Mouse (Mus musculus): Measurements from ENCODE around the gene Lpar5.
"Not testable (repeated sequence)": the region's sequence is repeated elsewhere in the genome, so short reads cannot be mapped to it uniquely, and the experiment has no call there.

The Lpar5 gene

DNA sequence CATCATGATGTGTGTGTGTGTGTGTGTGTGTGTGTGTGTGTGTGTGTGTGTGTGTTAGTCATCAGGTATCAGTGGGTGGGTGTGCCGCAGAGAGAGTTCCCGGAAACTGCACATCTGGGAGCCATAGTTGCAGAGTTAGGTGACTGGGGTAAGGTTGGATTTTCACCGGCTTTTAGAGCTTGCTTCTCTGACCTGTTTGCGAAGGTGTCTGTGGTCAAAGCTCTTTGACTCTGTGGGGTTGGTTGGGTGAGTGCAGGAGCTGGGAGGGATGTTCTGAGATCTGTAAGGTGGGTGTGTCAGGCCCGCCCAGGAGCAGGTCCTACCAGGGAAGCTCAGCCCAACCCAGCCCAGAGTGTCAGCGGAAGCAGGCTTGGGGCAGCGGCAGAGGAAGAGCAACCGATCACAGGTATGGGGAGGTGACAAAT, at the start of gene Lpar5:
Gene Lpar5 (plus strand): TSS at position 350 of the 425 bp plus-strand sequence.
- DNase-seq (ENCODE audit: low spot score), result peak; percentile 44

DNA sequence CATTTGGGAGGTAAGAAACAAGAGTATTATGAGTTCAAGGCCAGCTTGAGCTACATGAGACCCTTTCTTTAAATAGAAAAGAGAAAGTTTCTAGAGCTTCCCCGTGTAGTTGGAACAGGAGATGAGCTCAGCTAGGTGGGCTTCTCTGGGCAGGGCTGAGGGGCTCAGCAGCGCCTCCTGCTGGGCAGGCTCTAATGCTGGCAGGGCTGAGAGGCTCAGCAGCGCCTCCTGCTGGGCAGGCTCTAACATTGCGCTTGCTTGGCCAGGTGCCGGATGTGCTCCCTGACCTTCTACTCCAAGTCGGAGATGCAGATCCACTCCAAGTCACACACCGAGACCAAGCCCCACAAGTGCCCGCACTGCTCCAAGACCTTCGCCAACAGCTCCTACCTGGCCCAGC, 37.2 kb upstream of the Lpar5 start:
- DNase-seq (ENCODE audit: low spot score), result peak; percentile 45

DNA sequence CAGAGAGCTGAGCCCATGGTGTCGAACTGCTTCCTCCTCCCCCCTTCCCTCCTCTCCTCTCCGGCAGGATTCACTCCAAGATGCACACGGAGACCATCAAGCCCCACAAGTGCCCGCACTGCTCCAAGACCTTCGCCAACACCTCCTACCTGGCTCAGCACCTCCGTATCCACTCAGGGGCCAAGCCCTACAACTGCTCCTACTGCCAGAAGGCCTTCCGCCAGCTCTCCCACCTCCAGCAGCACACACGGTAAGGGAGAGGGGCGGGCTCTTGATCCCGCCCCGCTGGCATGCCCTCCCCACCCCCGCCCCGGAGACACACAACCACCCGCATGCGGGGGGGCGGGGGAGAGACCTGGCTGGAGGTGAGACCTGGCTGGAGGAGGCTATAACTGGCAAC, 36.1 kb upstream of the Lpar5 start:
- no peak for DNase-seq (ENCODE audit: low spot score)

DNA sequence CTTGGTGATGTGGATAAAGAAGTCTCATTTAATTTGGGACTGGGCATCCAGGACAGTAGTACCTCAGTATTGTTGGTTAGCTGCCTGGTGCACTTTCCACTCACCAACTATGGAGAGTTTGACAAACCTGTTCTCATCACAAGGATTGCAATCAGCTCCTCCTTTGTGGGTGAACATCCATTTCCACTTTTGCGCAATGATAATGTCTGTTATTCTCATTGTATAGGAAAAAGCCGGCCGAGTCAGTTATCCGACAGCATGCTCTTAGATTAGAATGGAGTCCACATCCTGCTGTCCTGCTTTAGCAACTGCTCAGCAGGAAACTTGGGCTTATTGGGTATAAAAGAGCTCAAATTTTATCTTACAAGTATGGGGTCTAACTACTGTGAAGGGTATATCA, 29.1 kb upstream of the Lpar5 start:
- no peak for DNase-seq (ENCODE audit: low spot score)

- no peak for DNase-seq (ENCODE audit: low spot score)
Observed at GRCm38 (mm10) chr6:125039131-125039530, 28.6 kb upstream of the Lpar5 start.

- peak; percentile 94 for DNase-seq (ENCODE audit: low spot score)
Observed at GRCm38 (mm10) chr6:125039533-125040153, 28.1 kb upstream of the Lpar5 start, which contains the start of gene Ing4. Gene Ing4 (plus strand): TSS chr6:125039760.

DNA sequence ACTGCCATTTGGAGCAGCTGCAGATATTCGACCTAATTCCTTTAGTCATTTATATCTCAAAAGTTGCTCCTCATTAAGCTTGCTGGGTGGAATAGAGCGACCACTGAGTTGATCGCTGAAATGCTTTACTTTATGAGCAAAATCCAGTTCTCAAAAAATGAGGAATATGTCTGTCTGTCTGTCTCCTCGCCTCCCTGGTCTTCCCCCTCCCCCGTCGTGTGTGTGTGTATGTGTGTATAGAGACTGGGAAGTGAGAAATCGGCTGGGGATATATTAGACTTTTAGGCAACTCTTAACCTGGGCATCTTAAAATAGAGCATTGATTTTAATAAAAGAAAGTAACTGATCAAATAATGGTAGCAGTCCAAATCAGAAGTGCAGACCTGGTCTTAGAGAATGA, 27.5 kb upstream of the Lpar5 start:
- DNase-seq (ENCODE audit: low spot score), result no peak

GRCm38 (mm10) chr6:125041047-125041446, 26.7 kb upstream of the Lpar5 start:
- DNase-seq (ENCODE audit: low spot score), result peak; percentile 28

DNA sequence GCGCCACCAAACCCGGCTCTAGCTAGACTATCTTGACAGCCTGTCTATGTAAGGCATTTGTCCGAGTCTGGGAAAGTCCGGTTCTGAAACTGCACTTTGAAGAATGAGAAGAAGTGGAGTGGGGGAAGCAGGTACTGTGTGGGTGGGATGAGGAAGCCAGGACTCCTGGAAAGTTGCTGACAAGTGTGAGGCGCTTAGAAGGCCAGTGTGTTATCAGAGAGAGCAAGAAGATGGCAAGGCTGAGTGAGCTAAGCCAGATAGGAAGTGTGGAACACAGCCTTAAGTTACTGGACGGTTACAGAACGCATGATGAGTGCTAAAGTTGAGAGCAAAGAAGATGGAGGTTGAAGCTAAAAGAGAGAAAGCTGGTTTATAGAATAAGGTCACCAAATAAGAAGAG, 25.6 kb upstream of the Lpar5 start:
- DNase-seq (ENCODE audit: low spot score), result no peak

DNA sequence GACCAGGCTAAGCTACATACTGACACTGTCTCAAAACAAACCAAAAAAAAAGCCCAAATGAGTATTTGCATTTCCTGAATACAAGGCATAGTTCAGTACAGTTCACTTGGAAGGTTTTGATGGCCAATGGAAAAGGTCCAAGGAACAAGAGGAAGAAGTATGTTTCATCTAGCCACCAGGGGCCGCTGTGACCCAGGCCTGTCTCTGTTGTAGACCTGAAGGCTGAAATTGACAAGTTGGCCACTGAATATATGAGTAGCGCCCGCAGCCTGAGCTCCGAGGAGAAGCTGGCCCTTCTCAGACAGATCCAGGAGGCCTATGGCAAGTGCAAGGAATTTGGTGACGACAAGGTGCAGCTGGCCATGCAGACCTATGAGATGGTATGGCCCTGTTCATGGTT, 21.0 kb upstream of the Lpar5 start:
- peak; percentile 83 for DNase-seq (ENCODE audit: low spot score)

DNA sequence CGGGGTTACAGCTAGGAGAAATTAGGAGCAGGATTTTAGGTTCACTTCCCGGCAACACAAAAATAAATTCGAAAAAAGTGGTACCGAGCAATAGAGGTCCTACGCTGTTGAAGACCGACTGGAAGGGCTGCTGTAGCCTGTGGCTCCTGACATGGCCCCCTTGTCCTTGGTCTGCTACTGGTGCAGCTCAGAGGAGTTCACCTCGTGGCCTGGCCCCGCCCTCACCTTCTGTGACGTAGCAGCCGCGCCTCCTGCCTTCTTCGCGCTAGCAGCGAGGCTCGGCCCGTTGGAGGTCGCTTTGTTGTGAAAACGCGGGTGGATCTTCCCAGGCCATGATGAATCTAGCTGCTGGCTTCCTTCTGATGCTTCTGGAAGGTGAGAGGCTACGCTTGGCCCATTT, 18.0 kb upstream of the Lpar5 start, which contains the start of gene Acrbp:
Gene Acrbp (plus strand): TSS at position 12 of the 400 bp plus-strand sequence.
- no peak for DNase-seq (ENCODE audit: low spot score)

DNA sequence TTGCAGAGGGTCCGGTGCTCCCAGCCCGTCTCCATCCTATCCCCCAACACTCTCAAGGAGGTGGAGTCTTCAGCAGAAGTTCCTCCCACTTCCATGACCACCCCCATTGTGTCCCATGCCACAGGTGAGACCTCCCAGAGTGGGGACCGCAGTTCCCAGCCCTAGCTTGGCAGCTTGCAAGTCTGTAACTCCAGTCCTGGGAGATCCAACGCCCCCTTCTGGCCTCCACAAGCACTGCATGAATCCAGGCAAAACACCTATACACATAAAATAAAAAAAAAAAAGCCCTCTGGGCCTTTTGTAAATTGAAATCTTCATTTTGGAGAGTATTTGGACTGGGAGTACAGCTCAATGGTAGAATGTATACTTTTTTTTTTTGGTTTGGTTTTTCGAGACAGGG, 16.5 kb upstream of the Lpar5 start:
- no peak for DNase-seq (ENCODE audit: low spot score)

DNA sequence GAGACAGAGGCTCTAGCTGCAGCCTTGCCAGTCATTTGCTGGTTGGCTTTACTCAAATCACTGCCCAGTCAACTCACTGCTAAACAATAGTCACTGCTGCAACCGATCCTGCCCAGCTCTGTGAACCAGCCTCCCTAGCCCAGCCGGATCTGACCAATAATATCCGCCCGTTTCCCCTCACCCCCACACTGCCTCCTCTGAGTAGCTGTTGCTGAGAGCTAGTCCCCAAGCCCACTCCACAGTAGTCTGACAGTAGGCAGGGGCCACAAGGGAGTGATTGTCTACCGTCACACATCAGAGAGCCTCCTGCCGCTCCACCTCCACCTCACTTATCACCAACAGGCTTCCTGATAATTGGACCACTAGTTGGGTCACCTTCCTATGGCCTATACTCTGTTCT, 6.2 kb upstream of the Lpar5 start:
- DNase-seq (ENCODE audit: low spot score), result no peak

GRCm38 (mm10) chr6:125062511-125062910, 5.2 kb upstream of the Lpar5 start:
- DNase-seq (ENCODE audit: low spot score), result no peak

- no peak for DNase-seq (ENCODE audit: low spot score)
Observed at GRCm38 (mm10) chr6:125063906-125064305, 3.8 kb upstream of the Lpar5 start.

DNA sequence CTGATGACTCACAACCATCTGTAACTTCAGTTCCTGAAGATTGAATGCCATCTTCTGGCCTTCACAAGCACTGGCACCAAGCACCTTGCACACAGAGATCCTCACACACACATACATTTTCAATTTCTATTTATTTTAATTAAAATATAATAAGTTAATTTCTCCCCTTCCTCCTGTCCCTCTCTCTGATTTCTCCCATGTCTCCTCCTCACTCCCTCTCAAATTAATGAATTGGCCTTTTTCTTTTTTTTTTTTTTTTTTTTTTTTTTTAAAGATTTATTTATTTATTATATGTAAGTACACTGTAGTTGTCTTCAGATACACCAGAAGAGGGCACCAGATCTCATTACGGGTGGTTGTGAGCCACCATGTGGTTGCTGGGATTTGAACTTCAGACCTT, 2.5 kb upstream of the Lpar5 start:
- DNase-seq (ENCODE audit: low spot score), result not testable (repeated sequence)

- DNase-seq (ENCODE audit: low spot score), result no peak
Observed at GRCm38 (mm10) chr6:125071170-125071895, 3.6 kb downstream of the Lpar5 start.

DNA sequence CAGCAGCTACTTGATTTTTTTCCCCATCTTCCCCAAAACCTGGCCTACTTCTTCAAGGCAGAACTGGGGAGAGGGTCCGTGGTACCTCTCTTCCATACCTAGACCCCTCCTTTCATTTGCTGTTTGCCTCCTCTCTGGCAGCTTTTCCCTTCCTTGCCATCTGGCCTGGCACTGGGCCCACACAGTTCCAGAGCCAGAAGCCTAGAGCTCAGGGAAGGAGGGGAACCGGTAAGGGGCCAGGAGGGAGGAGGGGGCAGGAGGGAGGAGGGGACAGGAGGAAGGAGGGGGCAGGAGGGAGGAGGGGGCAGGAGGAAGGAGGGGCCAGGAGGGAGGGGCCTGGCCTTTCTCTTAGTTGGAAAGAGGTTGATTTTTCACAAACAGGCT, 4.2 kb downstream of the Lpar5 start:
- DNase-seq (ENCODE audit: low spot score), result peak; percentile 40

DNA sequence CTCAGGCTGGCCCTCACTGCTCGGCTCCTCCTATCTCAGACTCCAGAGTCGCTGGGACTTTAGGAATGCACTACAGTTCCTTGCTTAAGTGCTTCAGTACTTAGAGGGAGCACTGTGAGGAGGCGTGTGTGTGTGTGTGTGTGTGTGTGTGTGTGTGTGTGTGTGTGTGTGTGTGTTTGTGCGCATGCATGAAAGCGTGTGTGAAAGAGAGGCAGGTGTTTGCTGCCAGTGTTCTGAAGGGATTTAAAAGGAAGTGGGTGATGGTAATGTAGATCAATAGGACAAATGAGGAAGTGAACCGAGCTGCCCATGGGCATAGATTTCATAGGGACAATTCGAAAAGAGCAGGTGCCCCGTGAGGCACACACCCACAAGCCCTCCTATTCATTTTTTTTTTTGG, 6.1 kb downstream of the Lpar5 start:
- no peak for DNase-seq (ENCODE audit: low spot score)

DNA sequence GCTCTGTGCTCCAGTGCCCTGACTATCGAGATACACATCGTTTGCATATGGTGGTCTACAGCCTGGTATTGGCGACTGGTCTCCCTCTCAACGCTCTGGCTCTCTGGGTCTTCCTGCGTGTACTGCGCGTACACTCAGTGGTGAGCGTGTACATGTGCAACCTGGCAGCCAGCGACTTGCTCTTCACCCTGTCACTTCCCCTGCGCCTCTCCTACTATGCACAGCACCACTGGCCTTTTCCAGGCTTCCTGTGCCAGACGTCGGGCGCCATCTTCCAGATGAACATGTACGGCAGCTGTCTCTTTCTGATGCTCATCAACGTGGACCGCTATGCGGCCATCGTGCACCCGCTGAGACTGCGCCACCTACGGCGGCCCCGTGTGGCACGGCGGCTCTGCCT, 13.7 kb downstream of the Lpar5 start:
- DNase-seq (ENCODE audit: low spot score), result no peak

GRCm38 (mm10) chr6:125081797-125082560, 14.3 kb downstream of the Lpar5 start:
- DNase-seq (ENCODE audit: low spot score), result peak; percentile 93

DNA sequence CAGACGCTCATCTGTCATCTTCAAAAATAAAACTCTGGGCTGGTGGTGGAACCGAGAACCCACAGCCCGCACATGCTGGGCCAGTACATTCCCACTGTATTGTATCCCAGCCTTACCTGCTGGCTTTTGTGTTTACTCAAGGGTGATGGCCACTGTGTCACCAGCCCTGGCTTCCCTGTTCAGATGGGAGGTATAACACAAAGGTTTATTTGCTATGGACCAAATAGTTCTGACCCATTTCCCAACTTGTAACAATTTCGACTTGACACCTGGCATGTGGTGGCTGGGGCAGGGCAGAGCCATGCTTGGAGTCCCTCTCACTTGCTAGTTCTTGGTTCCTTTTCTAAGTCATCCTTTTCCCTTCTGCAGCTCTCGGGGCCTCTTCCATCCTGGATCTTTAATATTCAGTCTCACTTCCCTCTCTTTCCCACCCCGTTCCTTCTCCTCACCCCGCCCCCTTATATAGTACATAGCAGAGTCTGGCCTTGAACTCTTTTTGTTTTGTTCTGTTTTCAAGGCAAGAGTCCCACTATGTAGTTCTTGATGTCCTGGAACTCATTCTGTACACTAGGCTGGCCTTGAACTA, 15.2 kb downstream of the Lpar5 start:
- no peak for DNase-seq (ENCODE audit: low spot score)

- peak; percentile 64 for DNase-seq (ENCODE audit: low spot score)
Observed at GRCm38 (mm10) chr6:125084424-125084823, 16.7 kb downstream of the Lpar5 start.
